Mouse (Mus musculus): Measurements from ENCODE around the gene Xpo6.

- no peak for TF ChIP-seq CTCF (IDR thresholded peaks at IDR 0.05)
- no peak for TF ChIP-seq EP300 (IDR thresholded peaks at IDR 0.05)
These were observed 112.7 kb downstream of the Xpo6 start for GRCm38 (mm10) chr7:126087602-126088001.

Data from lung, postnatal 0 days (tissue).